Mouse (Mus musculus) urinary bladder, adult 18-20 months (tissue): ENCODE measurements at regions not wholly inside any gene's neighbourhood (a gene's known extent, or its start where the extent isn't known, plus 50 kb on each side); places are given as distances from the start of the nearest gene placed in this dataset.
A peak's percentile ranks its signal among the peaks of the same experiment; 100 is the strongest.

ENCODE experiments used
- DNase-seq, 2 experiments: peaks; one replicate each; pipeline ENCODE4 v3.0.0; 2022; ENCODE audit warnings: low spot score in 2 of 2, mixed read lengths in 2 of 2

DNA sequence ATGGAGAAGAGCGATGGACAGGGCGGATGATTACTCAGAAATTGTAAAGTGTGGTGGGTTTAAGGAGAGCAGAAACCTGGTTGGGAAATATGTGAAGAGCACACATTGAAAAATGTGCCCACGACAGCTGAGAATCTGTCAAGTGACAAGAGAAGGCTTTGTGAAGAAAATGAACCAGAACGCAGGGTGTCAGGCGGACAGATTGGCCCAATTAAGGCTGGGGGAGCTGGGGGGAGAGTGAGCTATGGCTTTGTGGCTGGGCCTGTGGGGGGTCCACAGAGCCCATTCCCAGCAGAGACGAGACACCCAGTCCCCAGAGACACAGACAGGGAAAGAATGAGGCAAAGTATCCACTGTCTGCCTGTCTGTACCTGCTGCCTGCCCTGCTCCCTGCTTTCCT is 153.3 kb downstream of the Shq1 start:
- DNase-seq, result no peak

DNA sequence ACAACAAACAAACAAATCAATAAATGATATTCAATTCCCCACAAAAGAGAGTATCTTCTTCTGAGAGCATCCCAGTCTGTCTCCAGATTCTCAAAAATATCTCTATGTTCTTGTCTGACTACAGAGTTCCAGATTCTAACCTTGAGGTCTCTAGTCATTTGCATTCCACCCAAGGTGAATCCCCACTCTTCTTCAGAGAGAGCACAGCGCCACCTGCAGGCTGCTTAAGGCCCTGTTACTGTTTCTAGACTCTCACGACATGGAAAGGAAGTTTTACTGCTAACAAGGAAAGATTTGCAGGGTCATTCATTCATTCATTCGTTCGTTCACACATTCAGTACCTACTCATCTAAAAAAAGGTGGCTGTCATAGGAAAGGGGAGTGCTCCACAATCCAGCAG is 158.3 kb downstream of the Shq1 start:
- DNase-seq, result no peak

DNA sequence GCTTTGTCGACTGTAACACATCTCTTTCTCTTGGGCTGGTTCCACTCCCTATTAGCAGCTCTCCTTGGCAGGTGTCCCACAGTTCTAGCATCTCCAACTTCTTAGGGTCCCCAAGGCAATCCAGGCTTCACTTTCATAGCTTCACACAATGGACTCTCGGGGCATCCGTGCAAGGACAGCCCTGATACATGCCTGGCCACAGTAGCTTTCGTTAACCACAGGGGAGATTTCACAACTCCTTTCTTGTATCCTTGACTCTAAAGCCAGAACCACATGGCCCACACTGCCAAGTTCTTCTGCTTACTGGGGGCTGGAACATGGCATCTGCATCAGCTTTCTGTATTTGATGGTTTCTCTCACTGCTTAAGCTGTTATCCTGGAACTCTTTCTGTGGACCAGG is 160.3 kb downstream of the Shq1 start:
- no peak for DNase-seq

- DNase-seq, result no peak
These were observed 165.3 kb downstream of the Shq1 start for GRCm38 (mm10) chr6:100505506-100506247.

GRCm38 (mm10) chr6:100502961-100503782 is 167.8 kb downstream of the Shq1 start:
- DNase-seq, result peak in 1 of 2 experiments; percentile 49

DNA sequence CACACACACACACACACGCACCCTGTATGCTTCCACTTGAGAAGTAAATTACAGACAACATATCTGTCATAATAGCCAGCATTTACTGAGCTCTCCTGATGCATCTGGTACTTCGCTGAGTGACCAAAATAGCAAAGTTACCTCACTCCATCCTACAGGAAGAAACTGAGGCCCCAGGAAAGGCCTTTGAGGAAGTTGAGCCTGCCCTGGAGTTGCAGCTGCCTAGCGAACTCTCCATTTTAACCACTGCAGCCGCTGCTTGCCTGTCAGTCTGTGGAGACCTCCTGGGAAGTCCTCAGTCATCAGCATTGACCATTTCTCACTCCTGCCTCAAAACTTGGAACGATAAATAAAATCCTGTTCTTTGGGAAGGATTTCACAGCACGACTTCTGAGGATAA is 168.8 kb downstream of the Shq1 start:
- DNase-seq, result no peak

DNA sequence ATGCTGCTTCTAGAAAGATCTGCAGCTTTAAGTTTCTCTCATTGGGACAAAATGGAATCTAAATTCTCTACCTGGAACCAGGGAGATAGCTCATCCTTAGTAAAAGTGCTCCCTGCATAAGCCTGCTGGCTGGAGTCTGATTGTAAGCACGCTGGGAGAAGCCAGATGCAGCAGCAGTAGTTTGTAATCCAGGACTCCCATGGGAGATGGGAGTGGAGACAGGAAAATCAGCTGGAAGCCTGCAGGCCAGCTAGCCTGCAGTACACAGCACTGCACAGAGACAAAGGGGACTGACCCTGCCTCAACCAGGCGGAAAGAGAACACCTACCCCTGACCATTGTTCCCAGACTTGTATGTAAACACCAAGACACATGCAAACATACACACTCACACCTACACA is 170.2 kb downstream of the Shq1 start:
- no peak for DNase-seq

GRCm38 (mm10) chr6:100500060-100500459 is 170.9 kb downstream of the Shq1 start:
- no peak for DNase-seq

GRCm38 (mm10) chr6:100498861-100499271 is 172.1 kb downstream of the Shq1 start:
- no peak for DNase-seq

- DNase-seq, result no peak
These were observed 172.8 kb downstream of the Shq1 start for GRCm38 (mm10) chr6:100498126-100498525.

GRCm38 (mm10) chr6:100496135-100496534 is 174.8 kb downstream of the Shq1 start:
- no peak for DNase-seq

- DNase-seq, result peak in 1 of 2 experiments; percentile 10
These were observed 175.8 kb downstream of the Shq1 start for GRCm38 (mm10) chr6:100495131-100495530.

GRCm38 (mm10) chr6:100493558-100493957 is 177.4 kb downstream of the Shq1 start:
- DNase-seq, result no peak

DNA sequence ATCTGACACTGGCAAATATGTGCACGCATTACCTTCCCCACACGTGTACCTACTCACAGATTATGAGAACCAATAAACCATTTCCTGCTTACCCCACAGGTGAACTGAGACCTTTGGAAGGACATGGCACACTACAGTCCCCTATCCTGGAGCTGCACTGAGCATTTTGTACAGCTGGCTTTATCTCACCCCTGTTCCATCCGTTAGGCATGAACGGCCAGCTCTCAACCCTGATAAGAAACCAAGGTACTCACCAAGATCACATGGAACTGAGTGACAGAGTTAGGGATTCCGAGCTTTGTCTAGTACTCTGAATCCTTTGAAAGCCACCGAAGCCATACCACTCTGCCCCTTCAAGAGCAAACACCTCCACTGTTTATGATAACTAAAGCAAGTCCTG is 179.1 kb downstream of the Shq1 start:
- DNase-seq, result no peak

DNA sequence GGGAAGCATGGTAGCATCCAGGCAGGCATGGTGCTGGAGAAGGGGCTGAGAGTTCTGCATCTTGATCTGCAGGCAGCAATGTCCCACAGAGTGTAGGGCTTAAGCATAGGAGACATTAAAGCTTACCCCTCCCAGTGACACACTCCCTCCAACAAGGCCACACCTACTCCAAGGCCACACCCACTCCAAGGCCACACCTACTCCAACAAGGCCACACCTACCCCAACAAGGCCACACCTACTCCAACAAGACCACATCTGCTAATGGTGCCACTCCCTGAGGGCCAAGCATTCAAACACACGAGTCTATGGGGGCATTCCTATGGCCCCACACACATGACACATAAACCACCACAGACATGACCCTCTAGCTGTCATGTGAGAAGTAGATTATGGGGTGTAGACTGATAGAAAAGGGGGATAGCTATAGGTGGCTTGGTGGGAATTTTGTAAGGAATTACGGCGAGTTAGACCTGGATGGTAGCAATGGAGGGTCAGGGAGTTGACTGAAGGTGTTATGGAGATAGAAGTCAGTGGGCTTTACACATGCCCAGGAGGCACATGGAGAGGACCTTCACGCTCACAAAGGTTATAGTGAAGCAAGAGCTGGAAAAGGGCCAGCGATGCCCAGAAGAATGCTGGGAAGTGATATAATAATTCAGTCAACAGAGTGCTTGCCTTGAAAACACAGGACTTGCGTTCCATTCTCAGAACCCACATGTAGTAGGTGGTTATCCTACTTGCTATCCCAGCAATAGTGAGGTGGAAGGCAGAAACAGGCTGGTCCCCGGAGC is 179.8 kb downstream of the Shq1 start:
- DNase-seq, result no peak

DNA sequence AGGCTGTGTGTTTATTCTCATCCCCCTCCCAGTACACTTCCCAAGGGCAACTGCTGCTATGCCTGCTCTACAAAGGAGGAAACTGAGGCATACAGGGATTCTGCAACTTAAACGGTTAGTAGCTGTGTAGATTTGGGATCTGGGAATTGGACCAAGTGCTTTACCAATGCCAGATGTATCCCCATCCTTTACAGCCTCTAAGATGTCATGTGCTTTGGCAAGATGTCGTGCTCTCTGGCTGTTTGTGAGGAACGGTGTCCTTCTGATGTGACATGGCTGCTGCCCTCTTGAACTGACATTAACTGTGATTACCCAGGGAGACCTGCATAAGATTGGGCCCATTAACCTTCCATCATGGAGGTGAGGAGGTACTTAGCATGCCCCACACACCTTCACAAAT is 187.1 kb downstream of the Shq1 start:
- DNase-seq, result no peak

GRCm38 (mm10) chr6:100483084-100483810 is 187.7 kb downstream of the Shq1 start:
- peak in 1 of 2 experiments; percentile 12 for DNase-seq

GRCm38 (mm10) chr6:100482572-100482971 is 188.4 kb downstream of the Shq1 start:
- DNase-seq, result no peak

DNA sequence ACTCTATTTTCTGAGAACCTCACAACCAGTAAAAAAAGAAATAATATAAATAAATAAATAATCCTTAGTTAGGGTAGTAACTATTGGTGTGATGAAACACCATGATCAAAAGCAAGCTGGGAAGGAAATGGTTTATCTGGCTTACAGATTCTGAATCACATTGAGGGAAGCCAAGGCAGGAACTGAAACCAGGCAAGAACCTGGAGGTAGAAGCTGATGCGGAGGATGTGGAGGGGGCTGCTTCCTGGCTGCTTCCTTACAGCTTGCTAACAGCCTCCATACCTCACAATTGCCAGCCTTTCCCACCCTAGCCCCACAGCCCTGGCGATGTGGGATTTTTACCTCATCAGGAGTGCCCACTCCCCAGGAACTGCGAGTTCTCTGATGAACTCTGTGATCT is 190.4 kb downstream of the Shq1 start:
- DNase-seq, result no peak

- no peak for DNase-seq
These were observed 191.1 kb downstream of the Shq1 start for GRCm38 (mm10) chr6:100479881-100480280.

- no peak for DNase-seq
These were observed 191.5 kb downstream of the Shq1 start for GRCm38 (mm10) chr6:100479455-100479854.
